Mouse (Mus musculus) CH12.LX (cell line): ENCODE data around the gene Maats1. TPM values are rescaled to one million over a fixed set of nuclear protein-coding genes. Genes with fewer than 3 reads are reported as not detected.

Source experiments
- DNase-seq: peaks from one replicate; pipeline ENCODE4 v3.0.0-alpha.2; 2013; ENCODE audit errors: extremely low read depth
- H3K27ac ChIP-seq: 2 replicates; pipeline ENCODE4 v1.5.1; 2012; ENCODE audit warnings: low read depth, mild to moderate bottlenecking, control low read depth, moderate library complexity; ENCODE audit not compliant: insufficient read depth
- H3K27me3 ChIP-seq: replicated peaks from 2 replicates; pipeline ENCODE3; 2012; ENCODE audit warnings: inconsistent platforms
- H3K36me3 ChIP-seq, 2 experiments: replicated peaks in 1 of 2; 2 replicates each; pipeline versions ENCODE3 to v1.6.1; 2012; ENCODE audit warnings: inconsistent platforms in 1 of 2, low read length in 1 of 2, mild to moderate bottlenecking in 1 of 2, mixed read lengths in 1 of 2, moderate library complexity in 1 of 2; ENCODE audit not compliant: control insufficient read depth in 1 of 2, insufficient read depth in 1 of 2
- H3K4me1 ChIP-seq, 2 experiments: 2 replicates each; pipeline ENCODE4 v1.6.1; 2012; ENCODE audit warnings: inconsistent platforms in 1 of 2, moderate library complexity in 1 of 2; ENCODE audit not compliant: insufficient read depth in 2 of 2, control insufficient read depth in 1 of 2
- H3K4me2 ChIP-seq: 2 replicates; pipeline ENCODE4 v1.6.1; 2012; ENCODE audit warnings: low read depth, mild to moderate bottlenecking, control low read depth; ENCODE audit not compliant: poor library complexity, insufficient read depth, severe bottlenecking
- H3K4me3 ChIP-seq, 3 experiments: fragments of 150-350 bp in 1 of 3; sonication (generic) in 1 of 3; replicated peaks in 1 of 3; 2 replicates each; pipeline versions ENCODE3 to v1.5.1; 2011 to 2012; ENCODE audit warnings: low read depth in 2 of 3, low read length in 2 of 3, mild to moderate bottlenecking in 2 of 3, moderate library complexity in 2 of 3, control low read depth in 1 of 3, improper control_type of control experiment in 1 of 3, inconsistent platforms in 1 of 3, mixed read lengths in 1 of 3; ENCODE audit not compliant: poor library complexity in 1 of 3
- H3K79me2 ChIP-seq: replicated peaks from 2 replicates; pipeline ENCODE4 v1.6.1; 2012; ENCODE audit warnings: mild to moderate bottlenecking, moderate library complexity; ENCODE audit not compliant: control insufficient read depth, poor library complexity, insufficient read depth, severe bottlenecking; ENCODE audit errors: extremely low read depth
- H3K9ac ChIP-seq: 2 replicates; pipeline ENCODE4 v1.6.1; 2012; ENCODE audit warnings: low read depth, mild to moderate bottlenecking, control low read depth, moderate library complexity; ENCODE audit not compliant: insufficient read depth
- H3K9me3 ChIP-seq: replicated peaks from 2 replicates; pipeline ENCODE3; 2012; ENCODE audit warnings: low read length, inconsistent platforms, mixed read lengths
- CHD2 ChIP-seq: IDR thresholded peaks from 2 replicates; pipeline ENCODE4 v1.6.1; 2011; ENCODE audit warnings: low read length, improper control_type of control experiment
- CTCF ChIP-seq, 2 experiments: IDR thresholded peaks in 1 of 2; conservative IDR thresholded peaks in 1 of 2; 2 replicates each; pipeline ENCODE4 v1.5.1; 2011 to 2012; ENCODE audit warnings: low read depth in 2 of 2, low read length in 2 of 2, improper control_type of control experiment in 1 of 2, inconsistent platforms in 1 of 2, mild to moderate bottlenecking in 1 of 2, moderate library complexity in 1 of 2
- E2F4 ChIP-seq: IDR thresholded peaks from 2 replicates; pipeline ENCODE4 v1.6.1; 2011; ENCODE audit warnings: low read depth, low read length, improper control_type of control experiment; ENCODE audit not compliant: insufficient replicate concordance
- EP300 ChIP-seq: IDR thresholded peaks from 2 replicates; pipeline ENCODE4 v1.6.1; 2011; ENCODE audit warnings: low read length, improper control_type of control experiment
- ETS1 ChIP-seq: conservative IDR thresholded peaks from 2 replicates; pipeline ENCODE4 v1.6.1; 2012; ENCODE audit warnings: low read depth, mild to moderate bottlenecking, inconsistent platforms, low read length, improper control_type of control experiment, moderate library complexity
- GABPA ChIP-seq: IDR thresholded peaks from 2 replicates; pipeline ENCODE4 v1.6.1; 2012; ENCODE audit warnings: low read depth, low read length, improper control_type of control experiment, inconsistent platforms; ENCODE audit not compliant: insufficient replicate concordance
- IRF4 ChIP-seq: IDR thresholded peaks from 2 replicates; pipeline ENCODE4 v1.6.1; 2014; ENCODE audit warnings: low read depth, mild to moderate bottlenecking, inconsistent platforms, low read length, improper control_type of control experiment
- JUN ChIP-seq: IDR thresholded peaks from 2 replicates; pipeline ENCODE4 v1.6.1; 2011; ENCODE audit warnings: low read depth, mild to moderate bottlenecking, low read length, improper control_type of control experiment, moderate library complexity; ENCODE audit not compliant: insufficient read depth
- JUND ChIP-seq: conservative IDR thresholded peaks from 2 replicates; pipeline ENCODE4 v1.6.1; 2011; ENCODE audit warnings: low read depth, low read length, improper control_type of control experiment
- MAX ChIP-seq: IDR thresholded peaks from 2 replicates; pipeline ENCODE4 v1.6.1; 2011; ENCODE audit warnings: low read length, improper control_type of control experiment
- MEF2A ChIP-seq: IDR thresholded peaks from 2 replicates; pipeline ENCODE4 v1.6.1; 2014; ENCODE audit warnings: low read depth, mild to moderate bottlenecking, inconsistent platforms, low read length, improper control_type of control experiment, borderline replicate concordance
- MXI1 ChIP-seq: IDR thresholded peaks from 2 replicates; pipeline ENCODE4 v1.6.1; 2011; ENCODE audit warnings: mild to moderate bottlenecking, low read depth, low read length, improper control_type of control experiment
- PAX5 ChIP-seq: IDR thresholded peaks from 2 replicates; pipeline ENCODE4 v1.6.1; 2012; ENCODE audit warnings: low read length, inconsistent platforms, mixed read lengths
- POLR2A ChIP-seq: IDR thresholded peaks from 2 replicates; pipeline ENCODE4 v1.6.1; 2011; ENCODE audit warnings: low read depth, mild to moderate bottlenecking, improper control_type of control experiment, low read length
- RCOR1 ChIP-seq: conservative IDR thresholded peaks from 2 replicates; pipeline ENCODE4 v1.6.1; 2012; ENCODE audit warnings: low read depth, mild to moderate bottlenecking, inconsistent platforms, low read length, improper control_type of control experiment
- SMC3 ChIP-seq: IDR thresholded peaks from 2 replicates; pipeline ENCODE4 v1.6.1; 2011; ENCODE audit warnings: low read depth, low read length, improper control_type of control experiment
- TBP ChIP-seq: conservative IDR thresholded peaks from 2 replicates; pipeline ENCODE4 v1.6.1; 2011; ENCODE audit warnings: low read depth, low read length, improper control_type of control experiment
- UBTF ChIP-seq: IDR thresholded peaks from 2 replicates; pipeline ENCODE4 v1.6.1; 2012; ENCODE audit warnings: low read depth, mild to moderate bottlenecking, inconsistent platforms, low read length, improper control_type of control experiment, moderate library complexity
- USF2 ChIP-seq: conservative IDR thresholded peaks from 2 replicates; pipeline ENCODE4 v1.6.1; 2011; ENCODE audit warnings: low read depth, low read length, improper control_type of control experiment
- ZMIZ1 ChIP-seq: IDR thresholded peaks from 2 replicates; pipeline ENCODE4 v1.6.1; 2012; ENCODE audit warnings: low read depth, mild to moderate bottlenecking, inconsistent platforms, low read length, improper control_type of control experiment
- ZNF384 ChIP-seq: IDR thresholded peaks from 2 replicates; pipeline ENCODE4 v1.6.1; 2012; ENCODE audit warnings: low read depth, low read length, improper control_type of control experiment, inconsistent platforms
- dilution Hi-C: fragments of 300-500 bp; cut with MboI; formaldehyde crosslinking; loops from 2 replicates; pipeline ENCODE4 v1.14.3; 2020; ENCODE audit warnings: low sequenced_read_pairs; ENCODE audit not compliant: extremely low pct_unique_long_range_greater_than_20kb, extremely low pct_ligation_motif_present
- in situ Hi-C: fragments of 300-500 bp; cut with MboI; formaldehyde crosslinking; loops from 3 replicates; pipeline ENCODE4 v1.14.3; 2019; ENCODE audit warnings: low sequenced_read_pairs, low pct_ligation_motif_present, low pct_unique_long_range_greater_than_20kb, mixed read lengths
- polyA plus RNA-seq: library from polyadenylated mRNA; unstranded; fragments of >175 nt; gene quantifications from 2 replicates; pipeline ENCODE4 v1.2.1, GENCODE M21; 2012; ENCODE audit warnings: low read depth; ENCODE audit not compliant: insufficient read length
- total RNA-seq, 2 experiments: library from RNA; depleted of rRNA; stranded (reverse); fragments of 300-350 nt in 1 of 2; fragments of >200 nt in 1 of 2; gene quantifications; 2 replicates each; pipeline ENCODE4 v1.2.3; 2012 to 2014

The Maats1 gene
- total and polyA plus RNA-seq, 3 experiments, result 1.9 to 3.9 (median 2.0) TPM

- dilution Hi-C loops, result no loop called here
- Histone ChIP-seq H3K9me3 (no peaks in the 10 kb centered on the region), H3K9ac (no peak overlapping the region), H3K36me3 (peaks cover 0 to 3% of the 10 kb centered on the region in 2 experiments), H3K4me1 (peaks cover 0 to 2% of the 10 kb centered on the region in 2 experiments; a peak in 2 of 4 replicates), H3K27ac (no peak overlapping the region), H3K27me3 (peaks cover 14% of the 10 kb centered on the region), H3K4me2 (no peak overlapping the region), H3K79me2 (no peaks in the 10 kb centered on the region), H3K4me3 (no peak overlapping the region)
- in situ Hi-C loops, result no loop called here
- TF ChIP-seq GABPA (no peak), MXI1 (no peak), E2F4 (no peak), ZMIZ1 (no peak), TBP (no peak), ETS1 (no peak), USF2 (no peak), EP300 (no peak), MEF2A (no peak), PAX5 (no peak)
- no peak for DNase-seq
Measured at GRCm38 (mm10) chr16:38250467-38250866, 91.5 kb downstream of the Maats1 start.

DNA sequence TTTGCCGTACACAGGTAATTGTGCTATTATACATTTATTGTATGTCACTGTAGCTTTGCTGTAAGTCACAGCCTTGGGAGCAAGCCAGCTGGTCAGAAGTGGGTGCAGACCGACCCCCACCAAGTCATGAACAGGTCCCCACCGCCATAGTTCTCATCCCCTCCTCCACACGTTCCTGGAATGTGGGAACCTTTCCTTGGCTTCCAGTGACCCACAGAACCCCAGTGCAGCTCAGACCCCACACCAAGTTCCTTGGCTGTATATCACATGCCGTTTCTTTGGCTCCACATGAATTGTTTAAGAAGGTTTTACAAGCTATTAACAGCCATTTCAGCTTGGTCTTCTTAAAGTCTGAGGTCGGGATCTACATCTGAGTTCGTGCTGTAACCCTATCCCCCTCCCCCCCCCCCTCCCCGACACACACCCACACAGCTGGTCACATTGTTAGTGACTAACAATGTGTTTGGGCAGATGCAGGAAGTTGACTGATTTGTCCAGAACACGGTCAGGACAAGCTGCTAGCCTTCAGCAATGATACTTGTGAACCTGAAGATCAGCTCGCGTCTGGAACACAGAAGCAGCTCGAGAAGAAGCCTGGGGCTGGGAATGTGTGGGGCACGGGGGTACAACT is 93.5 kb downstream of the Maats1 start:
- Histone ChIP-seq H3K4me2 (no peak overlapping the region), H3K79me2 (no peaks in the 10 kb centered on the region), H3K4me3 (no peak overlapping the region), H3K36me3 (peaks cover 0 to 8% of the 10 kb centered on the region in 2 experiments), H3K4me1 (peaks cover 0 to 2% of the 10 kb centered on the region in 2 experiments; a peak in 2 of 4 replicates), H3K27ac (no peak overlapping the region), H3K9me3 (no peaks in the 10 kb centered on the region), H3K9ac (no peak overlapping the region), H3K27me3 (peaks cover 9% of the 10 kb centered on the region)
- no peak for TF ChIP-seq JUND
- TF ChIP-seq ZNF384, result no peak
- TF ChIP-seq IRF4, result no peak
- TF ChIP-seq MAX, result no peak
- no peak for TF ChIP-seq SMC3
- TF ChIP-seq CTCF (conservative IDR thresholded peaks at IDR 0.05 in 1 of 2, IDR thresholded peaks at IDR 0.05 in 1 of 2; ENCODE audit: low read depth in 2 of 2, low read length in 2 of 2), result no peak
- TF ChIP-seq MXI1, result no peak
- no peak for TF ChIP-seq RCOR1
- no peak for TF ChIP-seq JUN
- no peak for TF ChIP-seq UBTF
- no peak for TF ChIP-seq PAX5
- no peak for TF ChIP-seq POLR2A
- TF ChIP-seq CHD2, result no peak
- in situ Hi-C loops, result no loop called here
- DNase-seq, result no peak
- dilution Hi-C loops, result no loop called here

Other genes starting within 250 kb of the Maats1 start
- gene Nr1i2, start 47.3 kb downstream of the Maats1 start, total RNA-seq (2012; rRNA removed), result not detected in 2 replicates
- gene Nr1i2, start 47.3 kb downstream of the Maats1 start, total RNA-seq (2014; rRNA removed), result not detected in 2 replicates
- not detected in 2 replicates for gene Nr1i2, start 47.3 kb downstream of the Maats1 start, polyA plus RNA-seq
- gene Cox17, start 4.8 kb upstream of the Maats1 start, total RNA-seq (2012; rRNA removed), result 643 and 706 TPM in 2 replicates
- 410 and 438 TPM in 2 replicates for gene Cox17, start 4.8 kb upstream of the Maats1 start, total RNA-seq (2014; rRNA removed)
- gene Cox17, start 4.8 kb upstream of the Maats1 start, polyA plus RNA-seq, result 533 and 622 TPM in 2 replicates
- 0.42 TPM in 1 of 2 replicates, not detected in the other for gene Gm21987, start 4.9 kb upstream of the Maats1 start, total RNA-seq (2012; rRNA removed)
- gene Gm21987, start 4.9 kb upstream of the Maats1 start, total RNA-seq (2014; rRNA removed), result not detected in 2 replicates
- 0.87 TPM in 1 of 2 replicates, not detected in the other for gene Gm21987, start 4.9 kb upstream of the Maats1 start, polyA plus RNA-seq
- gene Popdc2, start 20.1 kb upstream of the Maats1 start, total RNA-seq (2012; rRNA removed), result 1.0 and 3.6 TPM in 2 replicates
- gene Popdc2, start 20.1 kb upstream of the Maats1 start, total RNA-seq (2014; rRNA removed), result 0.17 and 0.30 TPM in 2 replicates
- gene Popdc2, start 20.1 kb upstream of the Maats1 start, polyA plus RNA-seq, result 0.35 and 1.1 TPM in 2 replicates
- gene Pla1a, start 91.0 kb upstream of the Maats1 start, total RNA-seq (2012; rRNA removed), result 20.6 and 27.9 TPM in 2 replicates
- gene Pla1a, start 91.0 kb upstream of the Maats1 start, total RNA-seq (2014; rRNA removed), result 12.3 and 14.3 TPM in 2 replicates
- gene Pla1a, start 91.0 kb upstream of the Maats1 start, polyA plus RNA-seq, result 9.3 and 11.0 TPM in 2 replicates
- gene Adprh, start 110.6 kb upstream of the Maats1 start, total RNA-seq (2012; rRNA removed), result 47.3 and 67.7 TPM in 2 replicates
- 44.9 and 45.3 TPM in 2 replicates for gene Adprh, start 110.6 kb upstream of the Maats1 start, total RNA-seq (2014; rRNA removed)
- gene Adprh, start 110.6 kb upstream of the Maats1 start, polyA plus RNA-seq, result 82.9 and 93.2 TPM in 2 replicates
- 43.6 and 46.2 TPM in 2 replicates for gene Cd80, start 113.4 kb upstream of the Maats1 start, total RNA-seq (2012; rRNA removed)
- 54.3 and 57.8 TPM in 2 replicates for gene Cd80, start 113.4 kb upstream of the Maats1 start, total RNA-seq (2014; rRNA removed)
- gene Cd80, start 113.4 kb upstream of the Maats1 start, polyA plus RNA-seq, result 37.0 and 39.5 TPM in 2 replicates
- gene Timmdc1, start 180.5 kb upstream of the Maats1 start, total RNA-seq (2012; rRNA removed), result 49.7 and 50.1 TPM in 2 replicates
- gene Timmdc1, start 180.5 kb upstream of the Maats1 start, total RNA-seq (2014; rRNA removed), result 32.5 and 36.5 TPM in 2 replicates
- gene Timmdc1, start 180.5 kb upstream of the Maats1 start, polyA plus RNA-seq, result 45.1 and 45.3 TPM in 2 replicates
- 41.4 and 44.2 TPM in 2 replicates for gene Poglut1, start 208.1 kb upstream of the Maats1 start, total RNA-seq (2012; rRNA removed)
- gene Poglut1, start 208.1 kb upstream of the Maats1 start, total RNA-seq (2014; rRNA removed), result 65.6 and 76.9 TPM in 2 replicates
- 54.7 and 54.8 TPM in 2 replicates for gene Poglut1, start 208.1 kb upstream of the Maats1 start, polyA plus RNA-seq
- 61.9 and 66.5 TPM in 2 replicates for gene Tmem39a, start 216.6 kb upstream of the Maats1 start, total RNA-seq (2012; rRNA removed)
- 42.3 and 52.3 TPM in 2 replicates for gene Tmem39a, start 216.6 kb upstream of the Maats1 start, total RNA-seq (2014; rRNA removed)
- gene Tmem39a, start 216.6 kb upstream of the Maats1 start, polyA plus RNA-seq, result 120 and 137 TPM in 2 replicates